Mouse (Mus musculus): Measurements from ENCODE around the gene Fbxl22. TPM values are rescaled to one million over a fixed set of nuclear protein-coding genes. Genes with fewer than 3 reads are reported as not detected.
A peak's percentile ranks its signal among the peaks of the same experiment; 100 is the strongest.

Fbxl22 gene
- polyA plus RNA-seq, 1 experiment from 2014 or later = 6.5 TPM

DNA sequence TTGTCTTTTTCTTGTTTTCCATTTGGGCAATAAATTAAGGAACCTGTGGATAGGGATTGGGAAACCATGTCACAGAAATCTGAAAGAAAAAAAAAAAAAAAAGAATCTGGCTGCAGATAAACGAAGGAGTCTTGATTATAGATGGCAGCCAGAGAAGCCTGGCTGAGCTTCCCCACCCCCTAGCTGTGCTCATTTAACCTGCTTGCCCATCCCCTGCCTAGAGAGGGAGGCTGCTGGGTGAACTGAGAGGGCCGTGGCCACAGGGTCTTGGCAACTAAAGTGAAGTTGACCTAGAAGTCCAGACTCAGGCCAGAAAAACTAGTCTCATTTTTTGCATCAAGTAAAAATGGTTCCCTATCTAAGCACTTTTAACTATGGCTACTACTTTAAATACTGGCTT lies 3.4 kb downstream of the Fbxl22 start:
- Histone ChIP-seq H3K4me2 (replicated peaks; ENCODE audit: low read depth, low read length) (peak overlapping the region; percentile 97), H3K4me1 (ENCODE audit: insufficient read depth, low read length) (peaks cover 33% of the 10 kb centered on the region), H3K4me3 (ENCODE audit: low read length) (peak overlapping the region; percentile 68), H3K9ac (replicated peaks; ENCODE audit: low read length) (peak overlapping the region; percentile 86), H3K9me3 (ENCODE audit: low read length) (no peaks in the 10 kb centered on the region), H3K27ac (ENCODE audit: low read length) (peak overlapping the region; percentile 99), H3K36me3 (ENCODE audit: insufficient read depth, low read length) (peaks cover 24% of the 10 kb centered on the region), H3K27me3 (ENCODE audit: insufficient read depth, low read length) (no peaks in the 10 kb centered on the region)
- ATAC-seq (ENCODE audit: low FRiP score, low TSS enrichment) = no peak
- WGBS = 3% methylated on average over 2 of the region's 2 CpGs

DNA sequence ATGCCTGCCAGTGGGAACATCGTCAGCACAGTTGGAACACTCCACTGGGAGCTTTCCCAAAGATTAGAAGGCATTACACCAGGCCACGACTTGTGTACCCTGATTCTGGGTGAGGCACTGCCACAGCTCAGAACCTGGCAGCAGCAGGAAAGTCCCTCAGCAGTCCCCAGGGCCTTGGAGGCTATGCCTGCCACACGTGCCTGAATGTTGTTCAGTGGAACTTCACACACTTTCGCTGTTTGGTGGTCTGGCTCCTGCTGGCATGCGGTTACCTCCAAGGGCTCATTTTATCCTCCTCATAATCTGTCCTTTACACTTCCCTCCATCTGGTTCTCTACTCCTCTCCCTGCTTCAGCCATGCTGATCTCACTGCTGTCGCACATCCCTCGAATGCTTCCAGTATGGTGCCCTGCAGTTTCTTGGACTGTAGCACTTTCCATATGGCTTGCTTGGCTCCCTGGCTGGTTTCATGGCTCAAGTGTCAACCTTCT lies 4.0 kb downstream of the Fbxl22 start:
- 80% methylated on average over 7 of the region's 7 CpGs for WGBS

DNA sequence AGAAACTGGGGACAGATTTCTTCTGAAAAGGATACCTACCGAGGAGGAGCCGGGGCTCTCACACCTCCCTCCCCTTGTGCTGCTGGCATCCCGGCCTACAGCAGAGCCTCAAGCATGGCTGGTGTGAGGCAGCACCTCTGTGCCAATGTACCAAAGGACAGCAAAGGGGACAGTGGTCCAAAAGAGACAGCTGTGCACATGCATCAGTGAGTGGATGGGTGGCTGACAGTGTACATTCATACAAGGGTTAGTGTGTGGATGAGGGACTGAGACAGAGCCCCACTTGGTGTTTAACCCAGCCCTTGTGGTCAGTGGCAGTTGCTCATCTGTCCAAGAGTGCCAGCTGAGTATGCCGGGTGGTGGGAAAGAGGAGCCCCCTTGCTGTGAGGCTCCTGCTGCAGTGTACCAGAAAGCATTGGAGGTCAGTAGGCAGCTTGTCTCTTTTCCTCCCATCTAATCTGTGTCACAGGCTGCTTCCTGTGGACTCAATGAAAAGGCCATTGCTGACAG lies 5.4 kb downstream of the Fbxl22 start:
- peaks cover 35% of the 10 kb centered on the region for H3K36me3 ChIP-seq (ENCODE audit: insufficient read depth, low read length)

More for the DNA sequence above, 4.0 kb downstream of the Fbxl22 start:
- Histone ChIP-seq H3K4me1 (ENCODE audit: insufficient read depth, low read length) (peaks cover 35% of the 10 kb centered on the region), H3K27ac (ENCODE audit: low read length) (peak overlapping the region; percentile 37; the same call in 1 of the 2 replicates), H3K9me3 (ENCODE audit: low read length) (no peaks in the 10 kb centered on the region), H3K4me3 (ENCODE audit: low read length) (no peak overlapping the region), H3K27me3 (ENCODE audit: insufficient read depth, low read length) (no peaks in the 10 kb centered on the region), H3K9ac (replicated peaks; ENCODE audit: low read length) (peak overlapping the region; percentile 86), H3K36me3 (ENCODE audit: insufficient read depth, low read length) (peaks cover 23% of the 10 kb centered on the region), H3K4me2 (replicated peaks; ENCODE audit: low read depth, low read length) (peak overlapping the region; percentile 97)
- no peak for ATAC-seq (ENCODE audit: low FRiP score, low TSS enrichment)

DNA sequence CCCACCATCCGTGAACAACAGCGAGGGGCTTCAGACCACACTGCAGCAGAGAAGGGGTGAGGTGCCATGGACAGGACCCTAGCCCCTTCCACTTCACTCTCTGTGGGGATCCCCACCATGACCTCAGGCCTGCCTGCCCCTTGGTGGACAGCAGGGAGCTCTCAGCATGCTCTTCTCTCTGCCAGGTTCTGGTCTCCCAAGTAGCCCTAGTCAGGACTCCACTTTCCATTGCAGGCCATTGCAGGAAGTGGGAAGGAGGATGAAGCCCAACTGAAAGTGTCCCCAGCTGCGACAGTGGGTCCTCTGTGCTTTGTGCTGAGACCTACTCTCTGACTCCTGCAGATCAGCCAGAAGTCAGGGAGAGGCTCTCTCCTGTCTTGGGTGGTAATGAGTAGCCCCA lies 6.7 kb downstream of the Fbxl22 start:
- no peak for ATAC-seq (ENCODE audit: low FRiP score, low TSS enrichment)
- Histone ChIP-seq H3K36me3 (ENCODE audit: insufficient read depth, low read length) (peaks cover 35% of the 10 kb centered on the region), H3K4me1 (ENCODE audit: insufficient read depth, low read length) (peaks cover 18% of the 10 kb centered on the region), H3K27me3 (ENCODE audit: insufficient read depth, low read length) (no peaks in the 10 kb centered on the region), H3K9ac (replicated peaks; ENCODE audit: low read length) (no peak overlapping the region), H3K27ac (ENCODE audit: low read length) (no peak overlapping the region), H3K4me2 (replicated peaks; ENCODE audit: low read depth, low read length) (no peak overlapping the region), H3K4me3 (ENCODE audit: low read length) (no peak overlapping the region), H3K9me3 (ENCODE audit: low read length) (no peaks in the 10 kb centered on the region)
- 83% methylated on average over 3 of the region's 3 CpGs for WGBS

More for the DNA sequence above, 5.4 kb downstream of the Fbxl22 start:
- WGBS = 70% methylated on average over 4 of the region's 4 CpGs
- no peak overlapping the region for H3K4me2 ChIP-seq (replicated peaks; ENCODE audit: low read depth, low read length)
- no peak overlapping the region for H3K9ac ChIP-seq (replicated peaks; ENCODE audit: low read length)
- no peaks in the 10 kb centered on the region for H3K27me3 ChIP-seq (ENCODE audit: insufficient read depth, low read length)
- no peak for ATAC-seq (ENCODE audit: low FRiP score, low TSS enrichment)
- H3K4me1 ChIP-seq (ENCODE audit: insufficient read depth, low read length) = peaks cover 31% of the 10 kb centered on the region
- no peak overlapping the region for H3K4me3 ChIP-seq (ENCODE audit: low read length)
- no peaks in the 10 kb centered on the region for H3K9me3 ChIP-seq (ENCODE audit: low read length)
- no peak overlapping the region for H3K27ac ChIP-seq (ENCODE audit: low read length)

DNA sequence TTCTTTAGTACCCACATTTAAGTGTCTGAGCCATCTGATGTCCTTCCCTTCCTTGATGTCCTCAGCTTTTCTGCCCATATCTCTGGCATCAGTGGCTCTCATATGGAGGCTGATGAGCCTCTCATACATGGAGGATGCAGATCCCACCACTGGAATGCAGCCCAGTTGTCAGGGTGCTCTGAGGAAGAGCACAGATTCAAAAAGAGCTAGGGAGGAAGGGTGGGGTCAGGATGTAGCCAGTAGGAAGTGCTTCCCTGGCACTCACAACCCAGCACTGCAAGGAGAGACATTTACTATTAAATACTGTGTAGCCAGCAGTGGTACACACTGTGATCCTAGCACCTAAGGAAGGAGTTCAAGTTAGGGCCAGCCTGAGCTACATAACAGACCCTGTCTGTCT lies 8.0 kb downstream of the Fbxl22 start:
- H3K4me2 ChIP-seq (replicated peaks; ENCODE audit: low read depth, low read length) = no peak overlapping the region
- H3K36me3 ChIP-seq (ENCODE audit: insufficient read depth, low read length) = peaks cover 42% of the 10 kb centered on the region
- no peak overlapping the region for H3K4me3 ChIP-seq (ENCODE audit: low read length)
- H3K9me3 ChIP-seq (ENCODE audit: low read length) = no peaks in the 10 kb centered on the region
- no peak overlapping the region for H3K9ac ChIP-seq (replicated peaks; ENCODE audit: low read length)
- peaks cover 16% of the 10 kb centered on the region for H3K4me1 ChIP-seq (ENCODE audit: insufficient read depth, low read length)
- H3K27ac ChIP-seq (ENCODE audit: low read length) = no peak overlapping the region
- ATAC-seq (ENCODE audit: low FRiP score, low TSS enrichment) = no peak
- H3K27me3 ChIP-seq (ENCODE audit: insufficient read depth, low read length) = no peaks in the 10 kb centered on the region

DNA sequence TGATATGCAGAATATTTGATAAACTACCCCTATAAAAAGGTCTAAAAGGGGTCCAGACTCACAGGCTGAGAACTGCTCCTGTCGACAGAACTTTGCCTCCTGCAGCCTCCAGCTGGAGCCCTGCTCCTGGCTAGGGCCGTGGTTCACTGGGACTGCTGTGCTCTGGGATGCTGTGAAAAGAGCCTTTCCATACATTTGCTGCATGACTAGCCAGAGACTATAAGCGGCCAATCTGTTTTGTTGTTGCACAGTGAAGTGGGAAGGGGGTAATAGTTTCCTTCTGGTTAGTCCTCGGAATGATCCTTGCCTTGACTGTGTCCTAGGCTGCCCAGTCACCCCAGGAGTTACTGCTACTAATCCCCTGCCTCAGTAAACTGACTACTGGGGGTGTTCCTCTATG lies 8.4 kb downstream of the Fbxl22 start:
- H3K9me3 ChIP-seq (ENCODE audit: low read length) = no peaks in the 10 kb centered on the region
- H3K27me3 ChIP-seq (ENCODE audit: insufficient read depth, low read length) = no peaks in the 10 kb centered on the region
- H3K36me3 ChIP-seq (ENCODE audit: insufficient read depth, low read length) = peaks cover 45% of the 10 kb centered on the region
- no peak overlapping the region for H3K27ac ChIP-seq (ENCODE audit: low read length)
- H3K4me1 ChIP-seq (ENCODE audit: insufficient read depth, low read length) = peaks cover 15% of the 10 kb centered on the region
- H3K4me3 ChIP-seq (ENCODE audit: low read length) = no peak overlapping the region
- no peak overlapping the region for H3K9ac ChIP-seq (replicated peaks; ENCODE audit: low read length)
- H3K4me2 ChIP-seq (replicated peaks; ENCODE audit: low read depth, low read length) = no peak overlapping the region
- no peak for ATAC-seq (ENCODE audit: low FRiP score, low TSS enrichment)
- WGBS = 62% methylated on average over 4 of the region's 4 CpGs

DNA sequence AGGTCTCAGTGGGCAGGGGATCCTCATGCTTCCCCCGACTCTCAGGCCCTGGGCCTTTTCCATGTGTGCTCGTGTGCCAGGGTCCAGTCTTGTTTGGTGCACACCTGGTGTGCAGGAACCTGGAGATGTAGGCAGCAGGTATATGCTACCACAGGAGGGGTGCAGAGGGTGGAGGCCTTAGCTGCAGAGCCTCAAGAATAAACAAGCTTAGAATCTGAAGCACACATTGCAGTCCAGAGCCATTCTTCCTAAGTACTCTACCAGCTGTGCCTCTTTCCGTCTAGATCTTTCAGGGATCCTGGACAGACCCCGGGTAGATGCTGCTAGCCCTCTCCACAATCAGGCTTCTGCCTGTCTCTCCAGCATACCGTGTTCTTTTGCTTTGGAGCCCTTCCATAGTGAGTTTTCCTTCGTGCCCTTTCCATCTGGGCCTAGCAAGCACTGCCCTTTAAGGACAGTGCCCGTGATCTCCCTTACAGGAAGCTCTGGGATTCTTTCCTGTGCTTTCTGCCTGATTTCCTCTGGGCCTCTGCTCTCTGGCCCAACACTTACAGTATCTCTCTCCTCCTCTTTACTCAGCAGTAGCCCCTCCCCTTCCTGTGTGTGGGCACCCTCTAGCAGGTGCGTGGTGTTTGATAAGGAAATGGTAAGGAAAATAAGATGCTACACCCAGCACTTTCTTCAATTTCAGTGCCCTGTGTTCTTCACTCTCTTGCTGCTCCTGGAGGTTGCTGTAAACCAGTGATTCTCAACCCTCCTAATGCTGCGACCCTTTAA lies 9.1 kb downstream of the Fbxl22 start:
- Histone ChIP-seq H3K4me1 (ENCODE audit: insufficient read depth, low read length) (peaks cover 8% of the 10 kb centered on the region), H3K9me3 (ENCODE audit: low read length) (no peaks in the 10 kb centered on the region), H3K36me3 (ENCODE audit: insufficient read depth, low read length) (peaks cover 47% of the 10 kb centered on the region), H3K9ac (replicated peaks; ENCODE audit: low read length) (no peak overlapping the region), H3K4me3 (ENCODE audit: low read length) (no peak overlapping the region), H3K27me3 (ENCODE audit: insufficient read depth, low read length) (no peaks in the 10 kb centered on the region), H3K27ac (ENCODE audit: low read length) (no peak overlapping the region), H3K4me2 (replicated peaks; ENCODE audit: low read depth, low read length) (no peak overlapping the region)
- ATAC-seq (ENCODE audit: low FRiP score, low TSS enrichment) = no peak
- 76% methylated on average over 9 of the region's 9 CpGs for WGBS

DNA sequence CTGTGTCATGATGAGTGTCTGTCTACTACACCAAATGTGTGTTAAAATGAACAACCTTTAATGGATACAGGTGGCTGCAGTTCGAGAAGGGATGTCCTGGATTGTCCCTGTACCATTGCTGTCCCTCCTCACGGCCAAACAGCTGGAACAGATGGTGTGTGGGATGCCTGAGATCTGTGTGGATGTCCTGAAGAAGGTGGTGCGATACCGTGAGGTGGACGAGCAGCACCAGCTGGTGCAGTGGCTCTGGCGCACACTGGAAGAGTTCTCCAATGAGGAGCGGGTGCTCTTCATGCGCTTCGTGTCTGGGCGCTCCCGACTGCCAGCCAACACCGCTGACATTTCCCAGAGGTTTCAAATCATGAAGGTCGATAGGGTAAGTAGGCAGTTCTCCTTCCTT lies 9.9 kb downstream of the Fbxl22 start:
- WGBS = 87% methylated on average over 13 of the region's 13 CpGs
- H3K36me3 ChIP-seq (ENCODE audit: insufficient read depth, low read length) = peaks cover 45% of the 10 kb centered on the region

DNA sequence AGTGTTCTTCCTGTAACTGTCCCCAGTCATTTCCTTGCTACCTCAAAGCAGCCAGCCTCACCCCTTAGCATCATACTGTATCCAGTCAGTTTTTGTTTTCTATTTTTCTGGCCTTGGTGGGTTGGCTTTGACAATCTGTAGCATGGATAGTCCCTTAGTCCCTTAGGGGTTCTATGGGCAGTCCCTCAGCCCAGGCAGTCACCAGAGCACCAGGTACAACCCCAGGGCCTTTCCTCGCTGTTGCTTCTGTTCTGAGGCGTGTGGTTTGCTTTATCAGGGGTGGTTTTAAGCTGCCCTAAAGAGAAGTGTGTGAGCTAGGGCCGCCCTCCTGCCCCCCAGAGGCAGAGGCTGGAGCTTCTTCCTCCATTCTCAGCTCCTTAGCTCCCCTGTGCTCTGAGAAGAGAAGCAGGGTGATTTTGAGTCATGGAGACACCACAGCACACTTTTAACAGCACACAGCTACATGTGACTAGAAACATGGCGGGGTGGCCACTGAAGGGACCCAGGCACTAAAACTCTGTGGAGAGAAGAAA lies 10.4 kb downstream of the Fbxl22 start:
- Histone ChIP-seq H3K36me3 (ENCODE audit: insufficient read depth, low read length) (peaks cover 43% of the 10 kb centered on the region), H3K27ac (ENCODE audit: low read length) (no peak overlapping the region), H3K4me2 (replicated peaks; ENCODE audit: low read depth, low read length) (no peak overlapping the region)

More for the DNA sequence above, 9.9 kb downstream of the Fbxl22 start:
- H3K27ac ChIP-seq (ENCODE audit: low read length) = no peak overlapping the region
- no peaks in the 10 kb centered on the region for H3K27me3 ChIP-seq (ENCODE audit: insufficient read depth, low read length)
- no peaks in the 10 kb centered on the region for H3K9me3 ChIP-seq (ENCODE audit: low read length)
- no peak overlapping the region for H3K4me3 ChIP-seq (ENCODE audit: low read length)
- no peak for ATAC-seq (ENCODE audit: low FRiP score, low TSS enrichment)
- H3K4me2 ChIP-seq (replicated peaks; ENCODE audit: low read depth, low read length) = no peak overlapping the region
- H3K4me1 ChIP-seq (ENCODE audit: insufficient read depth, low read length) = 0 out of 2 replicates have a peak, but pooled peaks cover 6% of the 10 kb centered on the region
- no peak overlapping the region for H3K9ac ChIP-seq (replicated peaks; ENCODE audit: low read length)

DNA sequence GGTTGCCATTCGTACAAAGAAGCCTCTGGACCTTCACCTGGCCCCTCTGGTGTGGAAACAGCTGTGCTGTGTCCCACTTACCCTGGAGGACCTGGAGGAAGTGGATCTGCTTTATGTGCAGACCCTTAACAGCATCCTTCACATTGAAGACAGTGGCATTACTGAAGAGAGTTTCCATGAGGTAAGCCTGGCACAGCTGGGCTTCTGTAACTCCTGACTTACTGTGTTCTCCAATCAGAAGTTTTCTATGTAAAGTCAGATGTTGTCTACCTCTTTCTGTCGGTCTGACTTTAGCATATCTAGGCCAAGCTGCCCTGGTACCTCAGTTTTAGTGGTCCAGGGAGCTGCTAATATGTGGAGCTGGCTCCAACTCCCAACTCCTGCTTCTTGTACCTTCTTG lies 13.1 kb downstream of the Fbxl22 start:
- Histone ChIP-seq H3K4me2 (replicated peaks; ENCODE audit: low read depth, low read length) (no peak overlapping the region), H3K9ac (replicated peaks; ENCODE audit: low read length) (no peak overlapping the region), H3K4me3 (ENCODE audit: low read length) (no peak overlapping the region), H3K27ac (ENCODE audit: low read length) (no peak overlapping the region), H3K4me1 (ENCODE audit: insufficient read depth, low read length) (0 out of 2 replicates have a peak, but pooled peaks cover 6% of the 10 kb centered on the region), H3K36me3 (ENCODE audit: insufficient read depth, low read length) (peaks cover 40% of the 10 kb centered on the region), H3K9me3 (ENCODE audit: low read length) (no peaks in the 10 kb centered on the region), H3K27me3 (ENCODE audit: insufficient read depth, low read length) (no peaks in the 10 kb centered on the region)
- WGBS = 84% methylated on average over 2 of the region's 2 CpGs
- ATAC-seq (ENCODE audit: low FRiP score, low TSS enrichment) = no peak

More for the DNA sequence above, 10.4 kb downstream of the Fbxl22 start:
- no peak for ATAC-seq (ENCODE audit: low FRiP score, low TSS enrichment)
- H3K4me1 ChIP-seq (ENCODE audit: insufficient read depth, low read length) = 0 out of 2 replicates have a peak, but pooled peaks cover 6% of the 10 kb centered on the region
- WGBS = 90% methylated on average over 4 of the region's 4 CpGs
- H3K4me3 ChIP-seq (ENCODE audit: low read length) = no peak overlapping the region
- H3K9ac ChIP-seq (replicated peaks; ENCODE audit: low read length) = no peak overlapping the region
- no peaks in the 10 kb centered on the region for H3K9me3 ChIP-seq (ENCODE audit: low read length)
- no peaks in the 10 kb centered on the region for H3K27me3 ChIP-seq (ENCODE audit: insufficient read depth, low read length)
